Comparison of ENCODE assay signal across 8 mouse cellular contexts in the genomic region with DNA sequence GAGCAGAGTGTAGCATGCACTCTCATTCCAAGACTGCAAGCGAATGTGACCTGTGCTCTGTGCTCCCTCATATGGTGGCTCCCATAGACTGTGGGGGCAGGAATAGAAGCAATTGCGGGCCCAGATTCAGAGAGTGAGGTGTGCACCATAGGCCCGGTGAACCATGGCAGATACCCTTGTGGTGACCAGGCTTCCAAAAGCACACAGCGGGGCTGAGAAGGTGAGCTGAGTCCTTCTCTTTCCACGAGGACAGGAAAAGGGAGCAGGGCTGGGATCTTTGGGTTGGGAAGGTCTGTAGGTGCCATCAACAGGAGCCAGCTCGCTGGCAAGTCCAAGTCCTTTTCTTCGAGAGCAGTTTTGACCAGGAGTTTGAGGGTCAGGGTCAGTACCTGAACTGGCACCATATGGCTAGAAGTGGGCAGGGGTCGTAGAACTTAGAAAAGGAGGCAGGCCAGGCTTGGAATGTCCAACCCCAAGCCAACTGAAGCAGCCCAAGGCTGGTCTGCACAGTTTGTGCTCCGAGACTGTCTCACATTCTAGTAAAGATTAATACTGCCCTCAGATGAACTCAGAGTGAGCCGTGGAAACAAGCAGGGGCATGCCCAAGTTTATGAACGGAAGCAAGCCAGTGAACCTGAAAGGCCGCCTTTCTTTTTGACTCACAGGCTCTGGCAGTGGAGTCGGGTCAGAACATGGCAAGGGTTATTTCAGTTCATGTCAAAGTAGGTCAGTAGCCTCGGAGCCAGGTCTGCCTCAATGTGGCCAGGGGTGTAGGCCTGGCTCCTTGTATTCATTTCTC.
DNase-seq lines count a peak whose midpoint lies in the region.

No protein-coding gene starts in this region.

- peak; percentile 14 for DNase-seq in adrenal gland, postnatal 10 days
- DNase-seq in adrenal gland, postnatal 25 days = no peak
- DNase-seq in urinary bladder, adult 18-20 months (ENCODE audit: low spot score in 2 of 2) = peak; percentile 34 to 74
- no peak for DNase-seq in urinary bladder, postnatal 10 days (ENCODE audit: low spot score)
- DNase-seq in kidney, adult 18-20 months = peak; percentile 80
- DNase-seq in testis, postnatal 14 days (ENCODE audit: low spot score) = peak; percentile 36
- no peak for DNase-seq in right cerebral cortex, adult 18-20 months
- DNase-seq in embryo, embryonic 10.5 days (ENCODE audit: low spot score) = no peak

Comparison
In these comparisons a context has a peak if more than half of its experiments do, and no peak if none do; other contexts are left out.
1. DNase-seq: peak in adrenal gland, postnatal 10 days (single experiment), urinary bladder, adult 18-20 months (2 of 2), kidney, adult 18-20 months (single experiment) and testis, postnatal 14 days (single experiment); none in adrenal gland, postnatal 25 days (single experiment), urinary bladder, postnatal 10 days (single experiment), right cerebral cortex, adult 18-20 months (single experiment) and embryo, embryonic 10.5 days (single experiment).